Mouse (Mus musculus) midbrain, embryonic 15.5 days (tissue): ENCODE data around the gene Arih2. TPM values are rescaled to one million over a fixed set of nuclear protein-coding genes. Genes with fewer than 3 reads are reported as not detected.

Source experiments
- ATAC-seq: fragments of 200-750 bp; cut with Nextera tagmentation; replicated peaks from 2 replicates; pipeline ENCODE4 v1.8.0; 2017; ENCODE audit warnings: moderate TSS enrichment
- H3K27ac ChIP-seq: fragments of 300-500 bp; sonication (generic); 2 replicates; pipeline ENCODE4 v1.5.1; 2015; ENCODE audit warnings: mild to moderate bottlenecking, inconsistent platforms
- H3K27me3 ChIP-seq: fragments of 300-500 bp; sonication (generic); replicated peaks from 2 replicates; pipeline ENCODE4 v1.6.1; 2015; ENCODE audit warnings: inconsistent platforms
- H3K36me3 ChIP-seq: fragments of 300-500 bp; sonication (generic); replicated peaks from 2 replicates; pipeline ENCODE4 v1.6.1; 2015; ENCODE audit warnings: inconsistent platforms
- H3K4me1 ChIP-seq: fragments of 300-500 bp; sonication (generic); 2 replicates; pipeline ENCODE4 v1.6.1; 2015; ENCODE audit warnings: inconsistent platforms
- H3K4me2 ChIP-seq: fragments of 300-500 bp; sonication (generic); 2 replicates; pipeline ENCODE4 v1.6.1; 2015; ENCODE audit warnings: inconsistent platforms, mild to moderate bottlenecking, moderate library complexity
- H3K4me3 ChIP-seq: fragments of 300-500 bp; sonication (generic); 2 replicates; pipeline ENCODE4 v1.5.1; 2015; ENCODE audit warnings: mild to moderate bottlenecking, inconsistent platforms
- H3K9ac ChIP-seq: fragments of 300-500 bp; sonication (generic); 2 replicates; pipeline ENCODE4 v1.6.1; 2015; ENCODE audit warnings: mild to moderate bottlenecking, inconsistent platforms
- H3K9me3 ChIP-seq: fragments of 300-500 bp; sonication (generic); 2 replicates; pipeline ENCODE4 v1.6.1; 2016; ENCODE audit warnings: inconsistent platforms
- WGBS: fragments of 180-500 bp; shearing (Covaris S2); methylation state at CpG from one replicate; pipeline ENCODE4 v1.1.7; 2015; ENCODE audit warnings: mixed read lengths; 5-methylcytosine and 5-hydroxymethylcytosine counted together
- polyA plus RNA-seq: library from polyadenylated mRNA; unstranded; fragments of >200 nt; fragmentation: Nextera tagmentation; extraction: Ambion mirVana; gene quantifications from 2 replicates; pipeline ENCODE4 v1.2.1, GENCODE M21; 2015

Arih2 gene
- 51.7 and 53.3 TPM in 2 replicates for polyA plus RNA-seq

DNA sequence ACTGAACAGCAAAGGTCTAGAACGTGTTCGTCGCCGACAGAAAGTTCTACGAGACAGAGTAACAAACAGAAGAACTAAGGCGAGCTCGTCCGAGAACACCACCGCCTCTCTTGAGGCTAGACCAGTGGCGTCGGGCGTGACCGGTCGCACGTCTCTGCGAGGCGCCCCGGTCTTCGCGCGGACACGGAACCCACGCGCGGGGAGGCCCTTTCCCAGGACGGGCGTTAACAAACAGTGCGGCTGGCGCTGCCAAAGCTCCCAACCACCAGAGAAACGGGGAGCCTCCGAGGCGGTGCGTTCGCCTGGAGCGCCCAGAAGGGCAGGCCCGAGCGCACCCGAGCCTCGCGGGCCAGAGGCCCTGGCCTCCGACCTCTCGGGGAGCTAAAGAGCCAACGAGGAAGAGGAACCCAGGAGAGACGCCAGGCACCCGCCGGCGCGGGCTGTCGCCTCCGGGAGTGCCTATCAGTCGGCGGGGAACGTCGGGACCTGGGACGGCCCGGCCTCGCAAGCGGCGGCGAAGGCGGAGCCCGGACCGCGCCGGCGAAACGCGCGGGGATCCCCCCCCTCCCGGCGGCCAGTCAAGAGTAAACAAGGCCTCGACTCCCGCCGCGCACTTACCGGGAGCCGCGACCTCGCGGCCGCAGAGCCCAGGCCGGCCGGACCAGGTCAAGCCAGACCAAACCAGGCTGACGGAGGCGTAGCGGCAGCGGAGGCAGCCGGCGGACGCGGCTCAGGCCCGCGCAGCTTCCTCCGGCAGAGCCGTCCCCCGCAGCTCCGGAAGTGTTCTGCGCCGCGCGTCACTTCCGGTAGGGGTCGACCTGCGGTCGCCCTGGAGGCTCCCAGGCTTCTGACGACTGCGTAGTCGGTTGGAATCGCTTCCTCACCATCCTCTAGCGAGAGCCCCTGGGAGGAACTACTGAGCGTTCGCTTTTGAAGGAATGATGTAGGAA lies at the start of gene Arih2:
Gene Arih2 (minus strand): TSS at position 776 of the 950 bp plus-strand sequence.
- peak within 1 kb of the TSS; percentile 95 for H3K4me2 ChIP-seq
- peak within 1 kb of the TSS; percentile 94 for H3K9ac ChIP-seq
- peak within 1 kb of the TSS; percentile 100 for H3K4me3 ChIP-seq
- WGBS = under 1% methylated on average over 107 of the region's 112 CpGs
- ATAC-seq = peak; percentile 98
- peaks cover 25% of the 10 kb centered on the region for H3K4me1 ChIP-seq
- H3K36me3 ChIP-seq = no peaks in the 10 kb centered on the region
- no peaks in the 10 kb centered on the region for H3K9me3 ChIP-seq
- H3K27ac ChIP-seq = peak within 1 kb of the TSS; percentile 92
- no peaks in the 10 kb centered on the region for H3K27me3 ChIP-seq

DNA sequence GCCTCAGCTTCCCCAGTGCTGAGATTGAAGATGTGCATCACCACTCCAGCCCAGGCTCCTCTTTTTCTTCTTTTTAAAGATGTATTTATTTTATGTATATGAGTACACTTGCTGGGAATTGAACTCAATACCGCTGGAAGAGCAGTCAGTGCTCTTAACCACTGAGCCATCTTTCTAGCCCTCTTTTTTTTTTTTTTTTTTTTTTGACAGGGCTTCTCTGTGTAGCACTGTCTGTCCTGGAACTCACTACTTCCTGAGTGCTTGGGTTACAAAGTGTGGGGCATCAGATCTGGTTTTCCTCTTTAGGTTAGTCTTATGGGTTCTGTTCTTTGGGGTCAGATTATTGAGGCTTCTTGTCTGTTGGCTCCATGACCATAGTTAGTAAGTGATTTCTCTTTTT lies 45.3 kb upstream of the Arih2 start:
- H3K27ac ChIP-seq = no peak overlapping the region
- H3K9me3 ChIP-seq = no peaks in the 10 kb centered on the region
- peak overlapping the region; percentile 80 for H3K4me2 ChIP-seq
- no peak for ATAC-seq
- no peaks in the 10 kb centered on the region for H3K36me3 ChIP-seq
- peak overlapping the region; percentile 12; the same call in 1 of the 2 replicates for H3K9ac ChIP-seq
- H3K27me3 ChIP-seq = no peaks in the 10 kb centered on the region
- H3K4me3 ChIP-seq = peak overlapping the region; percentile 93; the same call in 1 of the 2 replicates
- H3K4me1 ChIP-seq = peaks cover 37% of the 10 kb centered on the region
- 82% methylated on average over 1 of the region's 1 CpGs for WGBS

DNA sequence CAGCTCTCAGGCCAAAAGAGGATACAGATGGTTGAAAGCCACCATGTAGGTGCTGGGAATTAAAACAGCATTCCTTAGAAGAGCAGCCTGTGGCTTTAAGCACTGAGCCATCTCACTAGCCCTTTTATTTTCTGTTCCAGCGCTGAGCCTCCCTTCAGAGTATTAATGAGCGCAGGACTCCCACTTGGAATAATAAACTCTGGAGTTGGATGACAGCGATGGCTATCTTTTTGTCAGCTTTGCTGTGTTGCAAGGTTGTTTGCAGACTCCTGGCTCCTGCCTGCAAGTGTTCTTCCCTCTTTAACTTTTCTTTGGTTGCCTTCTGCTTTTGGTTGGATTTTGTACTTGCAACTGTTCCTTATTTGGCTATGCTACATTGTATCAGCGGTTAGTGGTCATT lies 44.8 kb upstream of the Arih2 start:
- H3K4me3 ChIP-seq = peak overlapping the region; percentile 93
- H3K4me1 ChIP-seq = peaks cover 43% of the 10 kb centered on the region
- H3K27ac ChIP-seq = no peak overlapping the region
- 55% methylated on average over 4 of the region's 4 CpGs for WGBS
- no peaks in the 10 kb centered on the region for H3K36me3 ChIP-seq
- no peaks in the 10 kb centered on the region for H3K9me3 ChIP-seq
- no peak for ATAC-seq
- H3K27me3 ChIP-seq = no peaks in the 10 kb centered on the region
- peak overlapping the region; percentile 12; the same call in 1 of the 2 replicates for H3K9ac ChIP-seq
- peak overlapping the region; percentile 80 for H3K4me2 ChIP-seq

DNA sequence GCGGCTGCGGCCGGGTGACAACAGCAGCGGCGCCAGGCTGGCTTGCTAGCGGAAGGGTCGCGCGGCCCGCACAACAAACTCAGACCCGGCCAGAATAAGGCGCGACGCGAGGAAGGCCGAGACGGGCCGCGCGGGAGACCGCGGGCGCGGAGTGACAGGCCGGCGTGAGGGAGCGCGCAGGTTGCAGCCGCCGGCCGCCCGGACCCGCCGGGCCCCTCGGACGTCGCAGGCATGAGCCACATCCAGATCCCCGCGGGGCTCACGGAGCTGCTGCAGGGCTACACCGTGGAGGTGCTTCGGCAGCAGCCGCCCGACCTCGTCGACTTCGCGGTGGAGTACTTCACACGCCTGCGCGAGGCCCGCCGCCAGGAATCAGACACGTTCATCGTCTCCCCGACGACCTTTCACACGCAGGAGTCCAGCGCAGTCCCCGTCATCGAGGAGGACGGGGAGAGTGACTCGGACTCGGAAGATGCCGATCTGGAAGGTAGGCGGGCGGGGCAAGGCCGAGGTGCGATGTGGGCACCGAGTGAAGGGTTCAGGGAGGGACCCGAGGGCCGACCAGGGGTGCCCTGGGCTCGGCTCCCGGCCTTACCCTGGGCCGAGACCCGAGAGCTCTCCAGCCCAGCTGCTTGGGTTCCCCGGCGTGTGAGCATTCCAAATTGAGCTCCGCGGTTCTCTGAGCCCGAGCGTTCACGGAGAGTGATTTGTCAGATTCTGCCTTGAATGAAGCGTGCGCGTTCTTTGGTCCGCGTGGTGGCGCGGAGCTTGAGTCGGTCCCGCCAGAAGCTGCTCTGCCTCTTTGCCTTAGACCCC lies 43.2 kb upstream of the Arih2 start:
- Histone ChIP-seq H3K9me3 (no peaks in the 10 kb centered on the region), H3K27me3 (no peaks in the 10 kb centered on the region), H3K36me3 (no peaks in the 10 kb centered on the region), H3K27ac (peak overlapping the region; percentile 90), H3K4me2 (peak overlapping the region; percentile 80), H3K4me3 (peak overlapping the region; percentile 93), H3K4me1 (peaks cover 45% of the 10 kb centered on the region), H3K9ac (peak overlapping the region; percentile 80)
- ATAC-seq = peak; percentile 77
- WGBS = under 1% methylated on average over 89 of the region's 92 CpGs

DNA sequence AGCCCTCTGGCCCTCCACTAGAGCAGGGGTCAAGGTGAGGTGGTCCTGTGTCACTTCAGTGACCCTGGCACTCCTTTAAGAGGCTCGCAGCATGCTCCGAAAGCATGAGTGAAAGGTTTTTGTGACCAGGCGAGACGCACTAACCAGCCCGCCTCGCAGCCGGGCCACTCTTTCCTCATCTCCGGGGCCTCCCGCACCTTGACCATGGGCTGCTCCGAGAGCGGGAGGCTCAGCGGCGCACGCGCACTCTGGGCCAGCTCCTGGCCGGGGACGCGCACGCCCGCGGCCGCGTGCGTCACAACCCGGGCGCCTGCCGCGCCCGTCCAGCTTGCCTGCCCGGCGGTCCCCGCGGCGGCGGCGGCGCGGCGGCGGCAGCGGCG lies 42.6 kb upstream of the Arih2 start:
- WGBS = under 1% methylated on average over 42 of the region's 42 CpGs
- no peaks in the 10 kb centered on the region for H3K36me3 ChIP-seq
- no peaks in the 10 kb centered on the region for H3K27me3 ChIP-seq
- peak; percentile 87 for ATAC-seq
- H3K9me3 ChIP-seq = no peaks in the 10 kb centered on the region
- peaks cover 45% of the 10 kb centered on the region for H3K4me1 ChIP-seq
- peak overlapping the region; percentile 80 for H3K9ac ChIP-seq
- peak overlapping the region; percentile 93 for H3K4me3 ChIP-seq
- H3K4me2 ChIP-seq = peak overlapping the region; percentile 80
- H3K27ac ChIP-seq = peak overlapping the region; percentile 90

DNA sequence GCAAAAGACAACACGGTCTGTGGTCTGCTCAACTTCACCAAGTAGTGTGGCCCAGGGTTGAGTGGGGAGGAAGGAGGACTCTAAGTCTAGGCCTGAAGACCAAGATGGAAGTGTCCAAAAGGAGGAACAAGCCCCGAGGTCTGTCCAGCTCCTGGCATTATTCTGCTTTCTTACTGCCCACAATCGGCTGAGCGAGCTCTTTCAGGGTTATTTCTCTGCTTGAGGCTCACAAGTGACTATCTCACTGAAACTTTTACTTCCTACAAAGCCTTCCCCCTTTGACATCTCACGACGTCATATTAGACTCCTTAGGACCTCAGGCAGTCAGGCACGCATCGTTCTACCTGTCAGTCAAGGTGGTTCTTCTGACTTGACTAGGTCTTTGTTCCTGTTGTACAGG lies 42.2 kb upstream of the Arih2 start:
- Histone ChIP-seq H3K4me3 (peak overlapping the region; percentile 93), H3K4me1 (peaks cover 48% of the 10 kb centered on the region), H3K9ac (peak overlapping the region; percentile 80), H3K36me3 (no peaks in the 10 kb centered on the region), H3K27ac (peak overlapping the region; percentile 90), H3K27me3 (no peaks in the 10 kb centered on the region), H3K4me2 (peak overlapping the region; percentile 80), H3K9me3 (no peaks in the 10 kb centered on the region)
- WGBS = 72% methylated on average over 8 of the region's 8 CpGs
- peak; percentile 28; the same call in 1 of the 2 replicates for ATAC-seq

DNA sequence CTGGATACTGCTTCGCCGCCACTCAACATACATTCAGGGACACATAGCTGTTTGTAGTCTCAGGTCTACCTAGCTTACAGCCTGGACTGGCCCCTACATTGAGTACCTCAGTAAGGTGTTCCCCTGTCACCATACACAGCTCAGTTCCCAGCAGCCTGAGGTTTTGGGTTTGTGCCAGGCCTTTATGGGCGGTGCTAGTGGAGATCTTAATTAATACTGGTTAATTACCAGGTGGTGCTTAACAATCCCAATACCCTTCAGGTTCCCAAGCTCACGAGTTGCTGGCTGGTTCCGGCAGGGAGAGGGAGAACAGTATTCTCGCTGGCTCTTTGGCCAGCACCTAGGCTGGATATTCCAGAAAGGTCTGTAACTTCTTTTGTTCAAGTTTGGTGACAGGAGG lies 41.7 kb upstream of the Arih2 start:
- ATAC-seq = no peak
- 87% methylated on average over 6 of the region's 6 CpGs for WGBS
- H3K9ac ChIP-seq = no peak overlapping the region
- H3K27ac ChIP-seq = no peak overlapping the region
- H3K36me3 ChIP-seq = no peaks in the 10 kb centered on the region
- H3K9me3 ChIP-seq = no peaks in the 10 kb centered on the region
- H3K4me1 ChIP-seq = peaks cover 50% of the 10 kb centered on the region
- peak overlapping the region; percentile 80; the same call in 1 of the 2 replicates for H3K4me2 ChIP-seq
- no peak overlapping the region for H3K4me3 ChIP-seq
- H3K27me3 ChIP-seq = no peaks in the 10 kb centered on the region

DNA sequence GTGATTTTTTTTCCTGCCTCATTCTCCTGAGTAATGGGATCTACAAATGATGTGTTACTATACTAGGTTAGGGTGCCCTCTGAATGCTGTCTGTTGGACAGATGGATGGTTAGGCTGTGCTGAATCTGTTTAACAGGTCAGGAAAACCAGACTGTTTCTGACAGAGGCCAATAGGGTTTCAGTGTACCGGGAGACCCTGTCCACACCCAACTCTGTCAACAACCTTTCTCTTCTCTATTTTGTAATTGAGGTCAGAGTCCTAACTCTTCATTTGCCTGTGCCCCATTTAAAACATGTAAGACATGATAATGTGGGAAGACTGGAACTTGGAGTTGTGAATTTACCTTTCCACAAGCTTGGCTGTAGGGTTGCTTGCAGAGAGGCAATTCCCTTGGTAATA lies 40.8 kb upstream of the Arih2 start:
- H3K27ac ChIP-seq = peak overlapping the region; percentile 62; the same call in 1 of the 2 replicates
- peaks cover 46% of the 10 kb centered on the region for H3K4me1 ChIP-seq
- no peak for ATAC-seq
- WGBS = 95% methylated on average over 1 of the region's 1 CpGs
- no peak overlapping the region for H3K9ac ChIP-seq
- no peaks in the 10 kb centered on the region for H3K36me3 ChIP-seq
- H3K9me3 ChIP-seq = no peaks in the 10 kb centered on the region
- H3K4me2 ChIP-seq = no peak overlapping the region
- no peaks in the 10 kb centered on the region for H3K27me3 ChIP-seq
- H3K4me3 ChIP-seq = no peak overlapping the region

DNA sequence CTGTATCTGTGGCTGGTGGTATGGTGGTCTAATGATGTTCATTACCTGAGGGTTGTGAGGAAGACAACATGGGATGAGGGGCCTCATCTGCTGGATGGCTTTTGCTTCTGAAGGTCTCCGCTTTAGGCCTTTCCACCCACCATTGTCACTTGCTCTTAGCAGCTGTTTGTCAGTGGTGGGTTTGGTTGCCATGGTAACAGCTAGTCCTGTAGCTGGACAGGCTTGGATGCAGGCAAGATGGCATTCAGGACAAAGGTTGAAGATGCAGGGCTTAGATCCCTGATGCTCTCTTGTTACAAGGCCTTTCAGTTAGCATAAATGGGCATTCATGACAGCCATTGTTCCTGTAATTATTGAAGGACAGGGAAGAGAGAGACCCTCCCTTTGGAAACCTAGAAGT lies 39.9 kb upstream of the Arih2 start, which contains the start of gene Prkar2a:
Gene Prkar2a (plus strand): TSS at position 209 of the 400 bp plus-strand sequence.
- H3K9me3 ChIP-seq = no peaks in the 10 kb centered on the region
- WGBS = 29% methylated on average over 1 of the region's 1 CpGs
- H3K27me3 ChIP-seq = no peaks in the 10 kb centered on the region
- H3K27ac ChIP-seq = peak within 1 kb of the TSS; percentile 62
- H3K4me3 ChIP-seq = no peak within 1 kb of the TSS
- H3K9ac ChIP-seq = no peak within 1 kb of the TSS
- peaks cover 37% of the 10 kb centered on the region for H3K4me1 ChIP-seq
- no peaks in the 10 kb centered on the region for H3K36me3 ChIP-seq
- H3K4me2 ChIP-seq = no peak within 1 kb of the TSS
- no peak for ATAC-seq

DNA sequence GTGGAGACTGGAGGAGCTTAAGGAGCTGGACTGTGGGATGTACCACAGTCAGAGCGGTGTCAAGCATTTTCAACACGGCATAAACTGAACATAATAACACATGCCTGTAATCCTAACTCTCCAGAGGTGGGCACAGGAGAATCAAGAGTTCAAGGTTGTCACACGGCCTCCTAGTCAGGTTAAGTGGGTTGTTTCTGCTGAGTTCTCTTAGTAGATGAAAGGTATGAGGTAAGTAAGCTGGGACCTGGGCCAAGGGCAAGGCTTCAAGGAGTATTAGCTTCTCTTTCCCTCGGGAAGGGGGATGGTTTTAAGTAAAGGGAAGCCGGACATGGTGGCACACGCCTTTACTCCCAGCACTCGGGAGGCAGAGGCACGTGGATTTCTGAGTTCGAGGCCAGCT lies 39.3 kb upstream of the Arih2 start:
- H3K9ac ChIP-seq = no peak overlapping the region
- no peak overlapping the region for H3K4me3 ChIP-seq
- peaks cover 30% of the 10 kb centered on the region for H3K4me1 ChIP-seq
- H3K36me3 ChIP-seq = 0 out of 2 replicates have a peak, but pooled peaks cover 4% of the 10 kb centered on the region
- H3K9me3 ChIP-seq = no peaks in the 10 kb centered on the region
- H3K27me3 ChIP-seq = no peaks in the 10 kb centered on the region
- 76% methylated on average over 9 of the region's 9 CpGs for WGBS
- H3K27ac ChIP-seq = no peak overlapping the region
- ATAC-seq = no peak
- H3K4me2 ChIP-seq = no peak overlapping the region

DNA sequence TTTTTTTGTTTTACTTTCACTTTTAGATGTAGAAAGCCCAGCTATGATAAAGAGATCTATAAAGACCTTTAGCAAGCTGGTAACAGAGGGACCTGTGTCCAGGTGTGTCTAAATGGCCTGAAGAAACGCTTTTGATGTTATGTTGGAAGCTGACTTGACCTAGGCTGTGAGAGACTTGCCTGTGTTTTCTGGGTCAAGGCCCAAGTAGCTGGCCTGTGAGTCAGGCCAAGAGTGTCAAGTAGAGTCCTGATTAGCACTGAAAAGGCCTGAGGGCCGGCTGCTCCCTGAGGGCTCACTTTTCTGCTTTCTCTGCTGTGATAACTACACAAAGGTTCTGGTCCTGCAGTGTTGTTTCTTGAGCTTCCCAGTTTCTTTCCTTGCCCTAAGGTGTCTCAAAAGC lies 38.5 kb upstream of the Arih2 start:
- Histone ChIP-seq H3K4me1 (peaks cover 24% of the 10 kb centered on the region), H3K36me3 (0 out of 2 replicates have a peak, but pooled peaks cover 5% of the 10 kb centered on the region), H3K9ac (no peak overlapping the region), H3K27ac (no peak overlapping the region), H3K27me3 (no peaks in the 10 kb centered on the region), H3K4me2 (no peak overlapping the region), H3K4me3 (no peak overlapping the region), H3K9me3 (no peaks in the 10 kb centered on the region)
- 71% methylated on average over 2 of the region's 2 CpGs for WGBS
- no peak for ATAC-seq

DNA sequence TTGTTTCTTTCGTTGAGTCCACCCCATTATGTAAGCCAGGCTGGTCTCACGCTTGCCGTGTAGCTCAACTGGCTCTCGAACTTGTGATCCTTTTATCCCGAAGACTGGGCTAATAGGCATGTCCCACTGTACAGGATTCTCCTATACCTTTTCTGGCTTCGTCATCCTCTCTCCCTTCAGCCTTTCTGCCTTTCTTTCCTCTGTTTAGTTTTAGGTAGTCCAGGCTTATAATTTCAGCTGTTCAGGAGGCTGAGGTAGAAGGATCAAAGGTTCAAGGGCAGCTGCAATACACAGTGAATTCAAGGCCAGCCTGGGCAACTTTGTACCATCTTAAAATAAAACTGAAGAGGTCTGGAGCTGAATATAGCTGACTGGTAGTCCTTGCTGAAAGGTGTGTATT lies 38.0 kb upstream of the Arih2 start:
- ATAC-seq = no peak
- H3K9ac ChIP-seq = no peak overlapping the region
- no peaks in the 10 kb centered on the region for H3K9me3 ChIP-seq
- H3K4me1 ChIP-seq = peaks cover 24% of the 10 kb centered on the region
- H3K4me3 ChIP-seq = no peak overlapping the region
- H3K4me2 ChIP-seq = no peak overlapping the region
- H3K27ac ChIP-seq = no peak overlapping the region
- WGBS = 80% methylated on average over 6 of the region's 6 CpGs
- H3K27me3 ChIP-seq = no peaks in the 10 kb centered on the region
- H3K36me3 ChIP-seq = 0 out of 2 replicates have a peak, but pooled peaks cover 5% of the 10 kb centered on the region
